Mouse (Mus musculus): Measurements from ENCODE around the gene Nsun4.

Gene Nsun4

DNA sequence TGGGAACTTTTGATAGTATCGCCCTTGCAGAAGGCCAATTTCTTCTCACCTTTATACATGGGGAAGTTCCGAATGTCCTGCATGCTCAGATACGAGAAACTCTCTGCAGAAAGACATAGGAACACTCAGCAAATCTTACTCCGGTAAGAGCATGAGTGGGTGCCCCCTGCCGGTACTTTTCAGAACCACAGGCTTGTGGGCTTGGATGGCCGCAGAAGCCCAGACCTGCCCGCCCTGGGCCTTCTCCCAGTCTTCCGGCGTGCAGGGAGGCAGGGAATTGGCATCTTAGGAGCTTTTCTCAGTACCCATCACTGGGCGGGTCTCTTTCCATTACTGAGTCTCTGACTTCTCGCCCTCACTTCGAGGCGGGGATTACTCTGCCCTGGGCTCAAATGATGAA, 69.6 kb downstream of the Nsun4 start:
- DNase-seq (ENCODE audit: low read depth, low spot score): peak; percentile 53

All from retina, adult 2 months (tissue).